Mouse (Mus musculus) bone marrow, adult 2 months (tissue): ENCODE measurements around the gene Topaz1.

Experiments used
- CTCF ChIP-seq: fragments of 200-500 bp; IDR thresholded peaks from 2 replicates; pipeline ENCODE4 v1.5.1; 2011; ENCODE audit warnings: low read length, control low read depth; ENCODE audit not compliant: control insufficient read depth, insufficient read depth
- POLR2A ChIP-seq: fragments of 200-500 bp; IDR thresholded peaks from 2 replicates; pipeline ENCODE4 v1.6.1; 2011; ENCODE audit warnings: low read depth, mild to moderate bottlenecking, control low read depth, low read length, borderline replicate concordance; ENCODE audit not compliant: control insufficient read depth

DNA sequence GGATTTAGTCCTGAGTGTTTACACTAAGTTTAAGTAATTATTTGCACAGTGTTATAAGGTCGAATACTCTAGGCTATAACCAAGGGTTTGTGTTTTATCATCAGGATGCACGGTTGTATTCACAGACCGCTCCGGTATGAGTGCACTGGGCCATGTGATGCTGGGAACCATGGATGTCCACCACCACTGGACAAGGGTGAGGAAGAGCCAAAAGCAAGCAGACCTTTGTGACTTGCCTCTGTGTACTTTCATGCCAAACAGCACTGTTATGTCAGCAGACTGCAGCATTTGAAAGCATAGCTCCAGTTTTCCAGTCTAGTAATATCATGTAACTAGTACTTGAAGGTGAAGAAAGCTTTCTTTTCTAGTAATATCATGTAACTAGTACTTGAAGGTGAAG, 79.6 kb downstream of the Topaz1 start:
- TF ChIP-seq POLR2A (no peak), CTCF (no peak)
